Mouse (Mus musculus): Measurements from ENCODE around the gene Rhbdf1.

- TF ChIP-seq POLR2A (IDR thresholded peaks at IDR 0.05; ENCODE audit: insufficient read depth, low read length) = no peak
- TF ChIP-seq EP300 (IDR thresholded peaks at IDR 0.05; ENCODE audit: insufficient read depth, low read depth, low read length) = no peak
These were observed 10.7 kb upstream of the Rhbdf1 start for GRCm38 (mm10) chr11:32232848-32233247.
